Mouse (Mus musculus) ES-E14 (cell line): ENCODE data around the gene Ppox. TPM values are rescaled to one million over a fixed set of nuclear protein-coding genes. Genes with fewer than 3 reads are reported as not detected.

Source experiments
- DNase-seq: peaks from one replicate; pipeline ENCODE4 v3.0.0-alpha.2; 2013; ENCODE audit warnings: low read depth, low spot score
- H3K27ac ChIP-seq: 2 replicates; pipeline ENCODE4 v1.5.1; 2012; ENCODE audit warnings: low read depth, mild to moderate bottlenecking, low read length, moderate library complexity, mixed read lengths; ENCODE audit not compliant: poor library complexity, insufficient read depth, severe bottlenecking
- H3K36me3 ChIP-seq: 2 replicates; pipeline ENCODE4 v1.6.1; 2012; ENCODE audit warnings: mild to moderate bottlenecking, low read length, moderate library complexity, mixed read lengths; ENCODE audit not compliant: control insufficient read depth, poor library complexity, insufficient read depth, severe bottlenecking
- H3K4me1 ChIP-seq, 2 experiments: fragments of 150-350 bp in 1 of 2; sonication (generic) in 1 of 2; 2 replicates each; pipeline ENCODE4 v1.6.1; 2012; ENCODE audit warnings: low read length in 2 of 2, mild to moderate bottlenecking in 1 of 2, mixed read lengths in 1 of 2; ENCODE audit not compliant: control insufficient read depth in 2 of 2, insufficient read depth in 2 of 2, poor library complexity in 1 of 2
- H3K4me3 ChIP-seq, 2 experiments: fragments of 150-350 bp in 1 of 2; sonication (generic) in 1 of 2; 2 replicates each; pipeline ENCODE4 v1.5.1; 2012; ENCODE audit warnings: low read length in 2 of 2, low read depth in 1 of 2, mild to moderate bottlenecking in 1 of 2, mixed read lengths in 1 of 2; ENCODE audit not compliant: insufficient read depth in 1 of 2, poor library complexity in 1 of 2, severe bottlenecking in 1 of 2
- H3K9ac ChIP-seq: 2 replicates; pipeline ENCODE4 v1.6.1; 2012; ENCODE audit warnings: low read depth, mild to moderate bottlenecking, low read length, mixed read lengths; ENCODE audit not compliant: poor library complexity, insufficient read depth, severe bottlenecking
- H3K9me3 ChIP-seq: fragments of 150-350 bp; sonication (generic); 2 replicates; pipeline ENCODE4 v1.6.1; 2012; ENCODE audit warnings: low read depth, mild to moderate bottlenecking, low read length; ENCODE audit not compliant: control insufficient read depth, insufficient read depth
- CHD2 ChIP-seq: IDR thresholded peaks from 2 replicates; pipeline ENCODE4 v1.6.1; 2014; ENCODE audit warnings: mild to moderate bottlenecking, low read depth, low read length, inconsistent platforms
- HCFC1 ChIP-seq: IDR thresholded peaks from 2 replicates; pipeline ENCODE4 v1.6.1; 2012; ENCODE audit warnings: low read length, inconsistent platforms, borderline replicate concordance; ENCODE audit not compliant: insufficient read depth
- MAFK ChIP-seq: IDR thresholded peaks from 2 replicates; pipeline ENCODE4 v1.6.1; 2014; ENCODE audit warnings: mild to moderate bottlenecking, low read depth, low read length, inconsistent platforms; ENCODE audit not compliant: insufficient read depth
- ZC3H11A ChIP-seq: IDR thresholded peaks from 2 replicates; pipeline ENCODE4 v1.6.1; 2012; ENCODE audit warnings: low read depth, mild to moderate bottlenecking, inconsistent platforms, low read length, borderline replicate concordance
- ZNF384 ChIP-seq: IDR thresholded peaks from 2 replicates; pipeline ENCODE4 v1.6.1; 2012; ENCODE audit warnings: low read depth, low read length, inconsistent platforms
- in situ Hi-C, 2 experiments: fragments of 600-800 bp; cut with MboI; formaldehyde crosslinking; loops; one replicate each; pipeline ENCODE4 v1.15.1; 2025; ENCODE audit warnings: low sequenced_read_pairs in 2 of 2, inconsistent platforms in 1 of 2; ENCODE audit not compliant: unreplicated experiment in 2 of 2
- total RNA-seq: library from RNA; depleted of rRNA; stranded (reverse); fragments of 300-350 nt; gene quantifications from 2 replicates; pipeline ENCODE4 v1.2.3, GENCODE M21; 2012

Ppox gene
- total RNA-seq, 1 experiment: 15.5 TPM

DNA sequence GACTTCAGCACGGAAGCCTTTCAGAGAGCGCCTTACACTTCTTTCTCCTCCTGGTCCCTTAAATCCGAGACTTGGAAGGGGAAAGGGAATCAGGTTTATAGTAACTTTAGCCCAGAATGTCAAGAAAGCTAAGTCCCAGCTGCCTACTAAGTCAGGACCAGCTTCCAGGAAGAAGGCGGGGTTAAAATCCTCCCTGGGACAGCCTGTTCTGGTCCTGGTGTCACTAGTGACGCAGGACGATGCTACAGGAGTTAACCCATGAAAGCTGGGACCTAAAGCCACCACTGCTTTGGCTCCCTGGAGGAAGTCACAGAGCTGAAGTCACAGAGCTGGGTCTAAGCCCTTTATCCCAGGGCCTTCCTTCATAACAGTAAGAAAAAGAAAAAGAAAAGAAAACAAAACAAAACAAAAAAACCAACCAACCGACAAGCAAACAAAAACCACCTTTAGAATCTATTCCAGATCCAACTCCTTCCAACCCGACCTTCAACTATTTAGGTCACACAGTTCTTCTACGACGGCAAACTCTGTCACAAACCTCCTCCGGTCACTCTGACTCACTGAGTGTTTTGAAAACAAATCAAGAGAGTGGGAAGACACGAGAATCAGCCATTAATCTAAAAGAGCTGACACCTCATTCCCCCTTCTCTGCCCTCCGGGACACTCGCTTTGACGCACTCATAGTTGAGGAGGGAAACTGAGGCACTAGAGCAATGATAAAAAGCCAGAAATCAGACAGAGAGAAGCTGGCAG, 40.8 kb downstream of the Ppox start:
- no peak overlapping the region for H3K4me3 ChIP-seq
- H3K27ac ChIP-seq: no peak overlapping the region
- in situ Hi-C loops: loop anchor here (5.0 to 25.0 kb wide), 3 partner anchors 125 to 353 kb away; partner anchors contain the start of genes Cfap126 (in 2 of the 2), Dusp12 (in 1 of the 2) and Gm26620 (in 1 of the 2)
- no peak overlapping the region for H3K9ac ChIP-seq
- H3K36me3 ChIP-seq: peaks cover 39% of the 10 kb centered on the region
- H3K4me1 ChIP-seq: peaks cover 2 to 6% of the 10 kb centered on the region in 2 experiments; a peak in 2 of 4 replicates
- no peak for DNase-seq
- no peaks in the 10 kb centered on the region for H3K9me3 ChIP-seq
- no peak for TF ChIP-seq ZNF384
- no peak for TF ChIP-seq HCFC1
- no peak for TF ChIP-seq MAFK
- TF ChIP-seq ZC3H11A: no peak
- no peak for TF ChIP-seq CHD2

DNA sequence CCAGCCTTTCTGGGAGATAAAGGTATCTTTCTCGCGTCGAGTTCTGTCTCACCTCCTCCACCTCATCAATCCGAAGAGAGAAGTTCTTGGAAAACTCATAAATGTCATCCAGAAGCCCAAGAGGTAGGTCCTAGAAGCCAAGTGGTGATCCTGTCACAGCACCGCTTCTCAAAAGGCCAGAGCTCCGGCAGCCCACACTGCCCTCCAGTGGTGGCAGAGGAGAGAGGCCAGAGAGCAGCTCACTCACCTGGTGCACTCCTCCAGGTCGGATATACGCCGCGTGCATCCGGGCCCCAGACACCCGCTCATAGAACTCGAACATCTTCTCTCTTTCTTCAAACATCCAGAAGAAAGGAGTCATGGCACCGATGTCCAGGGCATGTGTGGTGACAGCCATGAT, 42.5 kb downstream of the Ppox start:
- peak; percentile 79 for DNase-seq
- Histone ChIP-seq H3K27ac (no peak overlapping the region), H3K9ac (peak overlapping the region; percentile 56; the same call in 1 of the 2 replicates), H3K9me3 (no peaks in the 10 kb centered on the region), H3K4me3 (no peak overlapping the region), H3K4me1 (peaks cover 2 to 8% of the 10 kb centered on the region in 2 experiments; a peak in 2 of 4 replicates), H3K36me3 (peaks cover 41% of the 10 kb centered on the region)
- TF ChIP-seq MAFK (no peak), ZC3H11A (peak; percentile 73; the same call in 1 of the 2 replicates)
- in situ Hi-C loops: loop anchor here in 1 of 2 experiments (25.0 kb wide), 1 partner anchor 351 kb away; the partner anchor contains the start of genes Dusp12 and Gm26620

DNA sequence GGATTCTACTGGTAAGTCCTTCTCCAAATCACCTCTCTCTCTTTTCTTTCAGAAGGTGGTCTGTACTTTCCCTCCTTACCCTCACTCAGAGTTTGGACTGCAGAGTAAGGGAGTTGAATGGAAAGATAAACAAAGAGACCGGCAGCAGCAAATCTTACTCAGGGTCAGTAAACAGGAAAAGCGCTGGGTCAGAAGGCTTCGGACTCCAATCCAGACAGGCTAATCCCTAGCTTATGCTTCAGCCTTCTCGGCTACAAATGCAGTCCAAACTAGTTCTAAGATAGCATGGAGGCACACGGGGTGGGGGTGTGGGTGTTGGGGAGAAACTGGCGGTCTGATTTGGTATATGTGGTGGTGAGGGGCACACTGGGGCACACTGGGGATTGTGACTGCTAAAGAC, 43.5 kb downstream of the Ppox start:
- Histone ChIP-seq H3K27ac (no peak overlapping the region), H3K36me3 (peaks cover 40% of the 10 kb centered on the region), H3K9me3 (no peaks in the 10 kb centered on the region), H3K4me3 (no peak overlapping the region), H3K4me1 (peaks cover 2 to 8% of the 10 kb centered on the region in 2 experiments; a peak in 2 of 4 replicates), H3K9ac (no peak overlapping the region)
- DNase-seq: no peak
- in situ Hi-C loops: loop anchor here in 1 of 2 experiments (25.0 kb wide), 1 partner anchor 350 kb away; the partner anchor contains the start of genes Dusp12 and Gm26620
- TF ChIP-seq HCFC1 (no peak), MAFK (no peak), ZC3H11A (no peak), CHD2 (no peak)

DNA sequence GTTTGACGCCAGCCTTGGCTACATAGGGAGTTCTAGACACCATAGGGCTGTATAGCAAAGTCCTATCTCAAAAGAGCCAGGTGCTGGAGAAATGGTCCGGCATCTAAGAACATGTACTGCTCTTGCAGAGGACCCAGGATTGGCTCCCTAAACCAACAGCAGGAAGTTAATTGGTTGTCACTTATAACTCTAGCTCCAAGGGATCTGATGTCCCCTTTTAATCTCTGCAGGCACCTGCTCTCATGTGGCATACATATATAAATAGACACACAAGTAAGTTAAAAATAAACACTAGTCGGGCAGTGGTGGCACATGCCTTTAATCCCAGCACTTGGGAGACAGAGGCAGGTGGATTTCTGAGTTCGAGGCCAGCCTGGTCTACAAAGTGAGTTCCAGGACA, 45.2 kb downstream of the Ppox start:
- TF ChIP-seq ZC3H11A (no peak), CHD2 (no peak), ZNF384 (no peak), HCFC1 (no peak), MAFK (no peak)

More for the DNA sequence above, 45.2 kb downstream of the Ppox start:
- no peak overlapping the region for H3K9ac ChIP-seq
- no peak overlapping the region for H3K27ac ChIP-seq
- in situ Hi-C loops: loop anchor here in 1 of 2 experiments (25.0 kb wide), 1 partner anchor 348 kb away; the partner anchor contains the start of genes Dusp12 and Gm26620
- peaks cover 38% of the 10 kb centered on the region for H3K36me3 ChIP-seq
- H3K4me1 ChIP-seq: peaks cover 0 to 5% of the 10 kb centered on the region in 2 experiments; a peak in 1 of 4 replicates
- no peak overlapping the region for H3K4me3 ChIP-seq
- no peaks in the 10 kb centered on the region for H3K9me3 ChIP-seq
- DNase-seq: no peak
